Mouse (Mus musculus): ENCODE data around the gene Otx2.

- no peak for TF ChIP-seq CTCF (IDR thresholded peaks at IDR 0.05; ENCODE audit: low read depth, low read length)
- TF ChIP-seq EP300 (IDR thresholded peaks at IDR 0.05; ENCODE audit: insufficient read depth, low read depth, low read length): no peak
- TF ChIP-seq POLR2A (IDR thresholded peaks at IDR 0.05; ENCODE audit: insufficient read depth, low read length): no peak
Measured at GRCm38 (mm10) chr14:48664841-48665815, 8.5 kb downstream of the Otx2 start.
